In the genomic region with DNA sequence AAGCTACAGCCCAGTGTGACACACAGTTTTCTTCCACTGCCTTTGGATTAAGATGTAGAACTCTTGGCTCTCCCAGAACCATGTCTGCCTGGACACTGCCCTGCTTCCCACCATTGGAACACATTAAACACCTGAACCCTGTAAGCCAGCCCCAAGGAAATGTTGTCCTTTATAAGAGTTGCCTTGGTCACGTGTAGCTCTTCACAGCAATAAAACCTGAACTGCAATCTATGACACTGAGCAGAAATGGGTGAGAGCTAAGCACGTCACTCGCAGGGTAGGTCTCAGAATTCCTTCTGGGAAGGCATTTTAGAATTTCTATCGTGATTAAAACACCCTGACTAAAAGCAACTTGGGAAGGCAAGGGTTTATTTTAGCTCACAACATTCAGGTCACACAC, we compare ENCODE assay signal across 13 mouse cellular contexts.
"Had no signal": no experiment of that assay in that cellular context is flagged by ENCODE, and none has a peak within 500 bp of the region (broad histone marks: within the 10 kb centered on the region; RNA-seq: fewer than 3 reads in every experiment).

No protein-coding gene starts in this region.

- H3K27ac ChIP-seq: embryonic facial prominence, embryonic 10.5 days; embryonic facial prominence, embryonic 12.5 days; embryonic facial prominence, embryonic 13.5 days; embryonic facial prominence, embryonic 15.5 days; forebrain, embryonic 10.5 days; forebrain, embryonic 12.5 days; forebrain, embryonic 15.5 days; gastrocnemius, adult 2 months; heart, adult 2 months had no signal

- H3K36me3 ChIP-seq: embryonic facial prominence, embryonic 10.5 days; embryonic facial prominence, embryonic 12.5 days; embryonic facial prominence, embryonic 13.5 days; embryonic facial prominence, embryonic 15.5 days; forebrain, embryonic 10.5 days; forebrain, embryonic 12.5 days; forebrain, embryonic 15.5 days had no signal

- H3K4me3 ChIP-seq: embryonic facial prominence, embryonic 10.5 days; embryonic facial prominence, embryonic 12.5 days; embryonic facial prominence, embryonic 13.5 days; embryonic facial prominence, embryonic 15.5 days; erythroblast, embryonic 14.5 days; forebrain, embryonic 10.5 days; forebrain, embryonic 12.5 days; forebrain, embryonic 15.5 days; gastrocnemius, adult 2 months; heart, adult 2 months had no signal

- H3K9me3 ChIP-seq: embryonic facial prominence, embryonic 12.5 days; embryonic facial prominence, embryonic 13.5 days; embryonic facial prominence, embryonic 15.5 days; forebrain, embryonic 12.5 days; forebrain, embryonic 15.5 days had no signal

- H3K4me1 ChIP-seq: embryonic facial prominence, embryonic 10.5 days had no signal

- H3K9ac ChIP-seq: embryonic facial prominence, embryonic 12.5 days; embryonic facial prominence, embryonic 13.5 days; embryonic facial prominence, embryonic 15.5 days; forebrain, embryonic 12.5 days; forebrain, embryonic 15.5 days; forebrain, postnatal 0 days had no signal

- H3K27me3 ChIP-seq: embryonic facial prominence, embryonic 12.5 days; embryonic facial prominence, embryonic 13.5 days; embryonic facial prominence, embryonic 15.5 days; forebrain, embryonic 12.5 days; forebrain, embryonic 15.5 days had no signal

- H3K4me2 ChIP-seq: embryonic facial prominence, embryonic 12.5 days; embryonic facial prominence, embryonic 13.5 days; embryonic facial prominence, embryonic 15.5 days; forebrain, embryonic 12.5 days; forebrain, embryonic 15.5 days had no signal

- ATAC-seq: forebrain, embryonic 14.5 days; forebrain, embryonic 15.5 days; forebrain, embryonic 16.5 days; forebrain, postnatal 0 days had no signal
